In the genomic region with DNA sequence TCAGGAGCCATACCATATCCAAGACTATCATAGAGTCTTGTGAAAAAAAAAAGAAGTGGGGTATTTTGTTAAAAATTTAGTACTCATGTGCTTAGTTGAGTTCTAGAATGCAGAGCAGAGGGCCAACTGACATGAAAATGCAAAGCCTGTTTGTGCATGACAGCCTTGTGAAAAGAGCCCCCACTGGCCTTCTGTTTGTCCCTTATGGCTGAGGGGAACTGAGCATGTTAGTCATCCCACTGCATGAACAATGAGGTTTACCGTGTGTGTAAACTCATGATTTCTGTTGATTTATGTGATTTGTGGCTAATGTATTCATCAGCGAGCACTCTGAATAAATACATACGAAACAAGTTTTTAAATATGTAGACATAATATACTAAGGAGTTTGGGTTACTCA, we compare ENCODE assay signal across 14 mouse cellular contexts.
"Had no signal": no experiment of that assay in that cellular context is flagged by ENCODE, and none has a peak within 500 bp of the region (broad histone marks: within the 10 kb centered on the region; RNA-seq: fewer than 3 reads in every experiment).

No protein-coding gene starts in this region.

- H3K27ac ChIP-seq: limb, embryonic 15.5 days; liver, embryonic 12.5 days; macrophage; stomach, embryonic 15.5 days had no signal

- H3K9me3 ChIP-seq: limb, embryonic 15.5 days; liver, embryonic 12.5 days; megakaryocyte, embryonic 14.5 days; stomach, embryonic 15.5 days had no signal

- DNase-seq: kidney, adult 8-10 months; kidney, postnatal 25 days; lung, embryonic 14.5 days; lung, postnatal 10 days; right cerebral cortex, postnatal 14 days; thymus, adult 2 months; thymus, postnatal 25 days had no signal

- ATAC-seq: intestine, postnatal 0 days; liver, embryonic 12.5 days had no signal

- H3K9ac ChIP-seq: limb, embryonic 15.5 days; liver, embryonic 12.5 days; lung, embryonic 14.5 days; stomach, embryonic 15.5 days had no signal

- H3K27me3 ChIP-seq: limb, embryonic 15.5 days; liver, embryonic 12.5 days; megakaryocyte, embryonic 14.5 days; stomach, embryonic 15.5 days had no signal

- H3K4me1 ChIP-seq: limb, embryonic 15.5 days; liver, embryonic 12.5 days; megakaryocyte, embryonic 14.5 days; stomach, embryonic 15.5 days had no signal

- H3K4me2 ChIP-seq: limb, embryonic 15.5 days; liver, embryonic 12.5 days; lung, embryonic 14.5 days; midbrain, embryonic 11.5 days; stomach, embryonic 15.5 days had no signal

- H3K4me3 ChIP-seq: limb, embryonic 15.5 days; liver, embryonic 12.5 days; megakaryocyte, embryonic 14.5 days; stomach, embryonic 15.5 days had no signal

- H3K36me3 ChIP-seq: limb, embryonic 15.5 days; liver, embryonic 12.5 days; stomach, embryonic 15.5 days had no signal
